Mouse (Mus musculus) megakaryocyte, adult 5-6 weeks (primary cell): Measurements from ENCODE around the gene Sh2d7. TPM values are rescaled to one million over a fixed set of nuclear protein-coding genes. Genes with fewer than 3 reads are reported as not detected.
A peak's percentile ranks its signal among the peaks of the same experiment; 100 is the strongest.

Source experiments
- ATAC-seq: 2 replicates; pipeline ENCODE4 v1.8.0; 2016; ENCODE audit warnings: mild to moderate bottlenecking, inconsistent platforms; ENCODE audit not compliant: poor library complexity, severe bottlenecking
- total RNA-seq, 2 experiments: library from RNA; stranded (forward) in 1 of 2; stranded (reverse) in 1 of 2; fragments of 153-499, 151-499 nt in 1 of 2; fragments of 221-1000, 200-1000 nt in 1 of 2; gene quantifications; 2 replicates each; pipeline versions ENCODE4 v1.2.3 to v1.2.4; 2015 to 2017

Sh2d7 gene
- not detected in 2 replicates for total RNA-seq (2015)
- not detected in 2 replicates for total RNA-seq (2017)

DNA sequence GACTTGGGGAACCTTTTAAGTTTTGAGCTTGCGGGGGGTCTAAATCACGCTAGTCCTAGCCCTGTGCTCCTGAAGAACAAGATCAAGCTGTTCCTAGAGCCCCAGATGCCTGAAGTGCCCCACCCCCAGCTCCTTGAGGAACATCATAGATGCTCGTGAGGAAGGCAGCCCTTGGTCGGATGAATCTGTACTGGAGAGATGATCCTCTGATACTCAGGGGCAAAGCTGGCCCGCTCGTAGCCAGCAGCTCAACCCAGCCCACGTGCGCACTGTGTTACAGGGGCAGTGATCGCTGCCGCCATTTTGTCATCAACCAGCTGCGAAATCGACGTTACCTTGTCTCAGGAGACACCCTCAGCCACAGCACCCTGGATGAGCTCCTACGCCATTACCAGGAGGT is at the start of gene Sh2d7:
Gene Sh2d7, plus strand, starts transcription at position 301 of the 400 bp plus-strand sequence.
- no peak for ATAC-seq

DNA sequence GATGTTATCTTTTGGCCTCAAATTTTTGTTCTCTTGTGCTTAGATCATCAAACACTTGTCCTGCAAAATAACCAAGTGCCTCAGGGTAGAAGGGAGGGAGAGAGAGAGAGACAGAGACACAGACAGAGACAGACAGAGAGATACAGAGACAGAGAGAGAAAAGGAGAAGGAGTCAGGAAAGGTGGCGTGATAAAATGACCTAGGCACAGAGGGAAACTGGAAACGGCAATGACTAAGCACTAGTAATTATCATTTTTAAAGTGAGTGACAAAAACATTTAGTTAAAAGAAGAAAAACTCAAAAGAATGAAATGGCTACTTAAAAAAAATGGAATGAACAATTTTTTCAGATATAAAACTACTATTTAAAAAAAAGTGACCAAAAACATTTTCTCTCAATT is 49.2 kb upstream of the Sh2d7 start:
- ATAC-seq, result no peak

DNA sequence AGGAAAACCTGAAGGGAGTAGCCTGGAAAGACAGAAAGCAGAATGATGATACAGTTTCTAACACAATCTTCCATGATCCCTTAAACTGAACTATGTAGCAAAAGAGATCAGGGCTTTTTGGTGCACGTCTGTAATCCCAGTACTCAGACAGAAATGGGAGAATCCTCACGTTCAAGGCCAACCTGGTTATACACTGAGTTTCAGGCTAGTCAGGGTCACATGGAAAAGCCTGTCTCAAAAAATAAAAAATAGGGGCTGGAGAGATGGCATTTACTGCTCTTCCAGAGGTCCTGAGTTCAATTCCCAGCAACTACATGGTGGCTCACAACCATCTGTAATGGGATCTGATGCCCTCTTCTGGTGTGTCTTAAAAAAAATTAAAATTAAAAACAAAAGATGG is 48.4 kb upstream of the Sh2d7 start:
- no peak for ATAC-seq

DNA sequence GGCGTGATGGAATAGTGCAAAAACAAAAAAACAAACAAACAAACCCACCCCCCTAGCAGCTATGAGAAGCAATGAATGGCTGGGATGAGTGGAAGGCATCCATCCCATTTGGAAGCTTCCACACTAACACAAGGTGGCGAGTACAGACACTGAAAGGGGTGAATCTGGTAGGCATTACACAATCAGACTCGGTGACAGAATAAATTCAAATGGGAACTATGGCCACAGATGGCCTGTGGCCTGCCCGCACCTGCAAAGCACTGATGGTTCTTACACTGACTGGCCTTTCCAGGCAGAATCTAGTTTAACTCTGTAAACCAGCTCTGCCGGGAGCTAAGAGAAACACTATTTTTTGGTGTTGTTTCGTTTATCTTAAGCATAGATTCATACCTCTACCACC is 39.5 kb upstream of the Sh2d7 start:
- ATAC-seq, result no peak

DNA sequence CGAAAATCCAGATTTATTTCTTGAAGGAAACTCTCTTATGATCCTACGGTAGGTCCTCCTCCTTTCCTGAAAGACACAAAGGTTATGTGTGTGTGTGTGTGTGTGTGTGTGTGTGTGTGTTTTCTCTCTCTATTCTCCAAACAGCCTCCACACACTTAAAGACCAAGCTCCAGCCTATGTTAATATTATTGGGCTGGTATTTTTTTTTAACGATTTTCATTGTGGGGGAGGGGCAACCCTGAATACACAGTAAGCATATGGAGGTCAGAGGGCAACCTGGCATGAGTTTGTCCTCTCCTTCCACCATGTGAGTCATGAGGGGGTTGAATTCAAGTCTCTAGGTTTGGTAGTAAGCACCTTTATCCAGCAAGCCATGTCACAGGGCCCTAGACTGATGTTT is 39.0 kb upstream of the Sh2d7 start:
- no peak for ATAC-seq

DNA sequence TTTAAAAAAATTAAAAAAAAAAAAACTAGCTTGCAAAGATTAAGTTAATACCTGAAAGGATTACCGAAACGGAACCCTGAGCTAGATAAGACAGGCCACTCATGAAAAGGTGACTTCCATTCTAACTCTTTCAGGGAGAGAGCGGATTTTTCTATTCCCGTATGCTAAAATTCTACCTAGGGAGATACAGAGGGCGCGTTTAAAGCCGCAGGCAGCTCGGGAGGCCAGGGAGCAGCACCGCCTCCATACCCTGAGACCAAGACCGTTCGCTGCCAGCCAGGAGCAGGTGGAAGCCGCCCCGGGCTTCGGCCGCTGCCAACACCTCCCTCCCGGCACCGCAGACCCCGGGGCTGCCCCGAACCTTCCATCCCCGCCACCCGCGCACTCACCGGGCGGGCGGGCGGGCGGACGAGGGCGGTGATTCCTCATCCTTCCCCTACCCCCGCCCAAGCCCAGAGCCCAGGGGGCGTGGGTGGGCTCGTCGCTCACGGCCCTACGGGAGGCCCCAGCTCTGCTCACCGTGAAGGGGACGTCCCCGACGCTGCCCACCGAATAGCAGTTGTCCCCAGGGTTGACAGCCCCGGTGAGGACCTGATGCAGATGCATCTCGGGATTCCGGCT is 37.8 kb upstream of the Sh2d7 start:
- peak; percentile 13 for ATAC-seq

DNA sequence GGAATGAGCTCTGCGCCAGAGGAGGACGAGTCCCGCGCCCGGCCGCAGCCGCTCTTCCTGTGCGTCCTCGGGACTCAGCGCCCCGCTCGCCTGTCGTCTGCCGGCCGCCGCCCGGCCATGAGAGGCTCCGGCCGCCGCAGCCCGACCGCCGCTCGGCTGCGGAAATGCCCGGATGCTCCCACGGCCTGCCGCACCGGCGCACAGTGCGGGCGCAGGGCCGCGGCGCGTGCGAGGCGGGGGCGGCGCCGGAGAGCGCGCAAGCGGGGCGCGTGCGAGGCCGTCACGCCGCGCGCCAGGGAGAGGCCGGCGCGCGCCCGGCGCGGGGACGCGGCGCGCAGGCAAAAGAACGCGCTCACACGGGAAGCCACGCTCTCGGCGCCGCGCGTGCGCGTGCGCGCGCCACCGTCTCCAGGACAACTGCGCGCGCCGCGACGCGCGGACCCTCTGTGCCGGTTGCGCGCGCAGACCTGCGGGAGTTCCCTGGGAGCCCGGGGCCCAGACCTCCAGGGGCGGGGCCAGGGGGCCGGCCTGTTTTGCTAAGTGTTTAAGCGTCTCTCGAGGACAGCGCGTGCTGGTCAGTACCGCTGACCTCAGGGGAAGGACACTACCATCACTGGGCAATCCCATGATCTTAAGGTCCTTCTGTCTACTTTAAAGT is 37.2 kb upstream of the Sh2d7 start, which contains the start of gene Dmxl2:
Gene Dmxl2, minus strand, starts transcription at position 174 of the 658 bp plus-strand sequence.
- peak; percentile 87 for ATAC-seq

DNA sequence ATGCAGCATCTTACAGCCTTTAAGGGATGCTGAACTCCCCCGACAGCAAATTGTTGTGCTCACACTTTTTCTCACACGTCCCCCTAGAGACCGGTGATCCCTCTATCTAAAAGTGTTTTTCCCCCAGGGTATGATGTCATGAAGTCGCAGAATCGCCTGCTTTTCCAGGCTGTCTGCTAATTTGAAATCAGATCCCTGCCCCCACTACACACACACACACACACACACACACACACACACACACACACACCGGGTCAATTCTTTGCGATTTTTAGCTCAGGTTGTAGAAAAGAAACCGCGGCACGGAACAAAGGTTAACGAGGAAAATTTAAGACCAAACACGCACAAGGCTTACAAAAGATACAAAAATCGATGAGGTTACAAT is 36.7 kb upstream of the Sh2d7 start:
- no peak for ATAC-seq

DNA sequence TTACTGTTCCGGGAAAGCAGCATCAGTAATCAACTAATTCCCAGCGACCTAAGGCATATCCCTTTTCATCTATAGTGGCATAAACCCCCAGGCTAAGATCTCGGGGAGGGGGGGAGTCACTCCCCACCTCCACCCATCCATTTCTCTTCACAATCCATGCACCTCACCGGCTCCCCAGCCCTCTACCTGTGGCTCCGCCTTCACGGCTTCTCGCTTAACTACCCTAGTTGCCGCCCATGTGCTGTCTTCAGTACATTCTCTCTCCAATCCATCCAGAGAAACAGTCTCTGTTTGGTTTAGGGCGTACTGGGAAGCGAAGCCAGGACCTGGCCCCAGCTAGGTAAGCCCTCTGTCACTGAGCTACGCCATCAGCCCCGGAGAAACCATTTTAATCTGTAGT is 35.9 kb upstream of the Sh2d7 start:
- ATAC-seq, result no peak

DNA sequence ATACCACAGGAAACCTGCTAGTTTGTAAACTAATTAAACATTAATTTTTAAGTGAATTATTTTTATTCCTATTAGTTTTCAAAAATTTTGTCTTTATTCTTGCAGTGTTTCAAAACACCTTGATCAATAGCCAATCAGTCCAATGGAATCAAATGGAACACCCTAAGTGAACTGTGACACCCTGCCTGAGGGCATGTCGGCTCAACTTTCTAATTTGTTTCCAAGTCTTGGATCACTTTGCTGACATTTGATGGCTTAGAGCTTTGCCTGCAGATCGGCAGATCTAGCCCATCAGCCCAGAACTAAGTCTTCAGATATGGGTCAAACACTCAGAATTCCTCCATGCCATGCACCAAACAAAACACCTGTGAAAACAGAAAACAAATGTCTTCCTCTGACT is 22.8 kb upstream of the Sh2d7 start:
- ATAC-seq, result no peak

DNA sequence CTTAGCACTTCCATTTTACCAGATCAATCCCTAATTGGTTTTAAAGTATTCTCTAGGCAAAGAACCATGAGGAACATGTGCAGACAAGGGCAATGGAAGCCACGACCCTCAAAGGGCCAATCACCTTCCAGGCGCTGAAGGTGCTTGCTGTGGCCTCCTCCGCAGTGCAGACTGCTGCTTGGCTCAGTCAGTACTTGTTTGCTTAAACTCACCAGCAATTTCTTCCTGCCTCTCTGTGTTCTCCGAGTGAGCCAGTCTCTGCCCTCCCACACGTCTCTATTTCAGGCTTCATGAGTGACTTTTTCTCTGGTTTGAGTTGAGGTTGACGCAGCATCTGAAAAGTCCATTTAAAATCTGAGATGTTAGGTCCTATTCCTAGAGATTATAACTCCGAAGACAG is 19.9 kb upstream of the Sh2d7 start:
- no peak for ATAC-seq

DNA sequence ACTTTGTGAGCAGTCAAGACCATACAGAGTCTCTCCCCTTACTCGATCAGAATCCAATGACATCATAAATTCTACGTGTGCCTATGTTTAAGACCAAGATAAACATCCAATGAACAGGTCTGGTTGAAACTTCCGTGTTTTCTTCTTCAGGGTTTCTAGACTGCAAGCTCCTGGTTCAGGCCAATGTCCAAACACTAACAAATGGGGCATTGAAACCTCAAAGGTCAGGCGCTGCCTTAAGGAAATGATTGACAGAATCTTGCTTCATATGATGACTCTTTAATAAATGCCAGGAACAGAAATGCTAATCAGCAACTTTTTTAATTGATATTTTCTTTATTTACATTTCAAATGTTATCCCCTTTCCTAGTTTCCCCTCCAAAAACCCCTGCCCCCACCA is 18.5 kb upstream of the Sh2d7 start:
- no peak for ATAC-seq

DNA sequence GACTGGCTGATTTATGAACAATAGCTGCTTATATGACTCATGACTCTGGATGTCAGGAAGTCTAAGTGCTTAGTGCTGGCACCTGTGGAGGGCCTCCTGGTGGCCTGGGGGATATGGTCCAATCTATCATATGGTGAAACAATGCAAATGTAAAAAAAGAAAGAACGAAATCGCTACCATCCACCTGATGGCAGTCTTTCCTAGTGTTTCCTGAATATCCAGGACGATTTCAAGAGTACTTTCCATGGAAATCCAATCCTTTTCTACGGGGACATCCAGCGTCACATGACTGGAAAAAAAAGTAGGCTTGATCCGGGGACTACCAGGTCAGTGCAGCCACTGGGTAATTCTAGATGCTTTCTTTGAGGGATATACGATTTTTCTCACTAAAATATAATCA is 11.1 kb upstream of the Sh2d7 start:
- no peak for ATAC-seq

DNA sequence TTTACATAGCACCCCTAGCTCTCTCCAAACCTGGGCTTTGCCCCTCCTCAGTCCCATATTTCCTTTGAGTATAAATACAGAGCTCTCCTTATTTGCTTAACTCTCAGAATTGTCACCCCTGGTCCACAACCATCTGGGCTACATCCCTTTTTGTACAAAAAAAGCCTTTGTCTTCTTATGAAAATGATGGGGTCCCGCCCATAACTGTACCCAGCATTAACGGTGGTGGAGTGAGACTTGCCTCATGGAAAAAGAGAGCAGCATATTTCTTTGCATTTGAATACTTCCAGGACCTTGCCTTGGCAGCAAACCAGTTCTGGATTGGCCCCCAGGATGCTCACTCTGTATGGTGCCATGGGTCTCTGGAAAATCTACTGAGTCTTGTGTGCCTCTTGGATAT is 8.8 kb upstream of the Sh2d7 start:
- ATAC-seq, result no peak

DNA sequence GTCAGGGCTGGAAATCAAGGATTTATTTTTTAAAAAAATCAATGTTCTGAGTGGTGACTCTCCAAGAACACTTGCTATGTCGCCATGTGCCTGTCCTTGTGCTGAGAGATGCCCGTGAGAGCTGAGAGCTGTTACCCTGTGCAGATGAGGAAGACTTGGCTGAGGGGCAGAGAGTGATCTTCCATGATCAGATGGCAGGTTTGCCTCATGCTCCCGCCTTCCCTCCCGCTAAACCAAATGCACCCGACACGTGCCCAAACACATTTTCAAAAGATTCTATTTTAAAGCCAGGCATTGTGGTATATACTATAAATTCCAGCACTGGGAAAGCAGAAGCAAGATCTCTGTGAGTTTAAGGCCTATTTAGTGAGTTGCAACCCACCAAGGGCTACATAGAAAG is 7.9 kb upstream of the Sh2d7 start:
- no peak for ATAC-seq

DNA sequence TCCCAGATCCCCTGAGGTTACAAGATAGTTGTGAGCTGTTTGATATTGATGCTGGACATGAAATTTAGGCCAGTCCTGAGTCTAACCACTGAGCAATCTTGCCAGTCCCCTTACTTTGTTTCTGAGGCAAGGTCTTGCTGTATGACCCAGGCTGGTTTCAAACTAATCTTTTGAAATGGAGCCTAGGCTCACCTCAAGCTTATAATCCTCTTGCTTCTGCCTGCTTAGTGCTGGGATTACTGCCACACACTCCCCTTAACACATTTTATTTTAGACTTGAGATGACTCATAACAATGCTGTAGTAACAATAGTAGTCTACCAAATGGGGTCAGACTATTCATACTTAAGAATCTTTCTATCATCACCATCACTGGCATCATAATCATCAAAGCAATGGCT is 7.4 kb upstream of the Sh2d7 start:
- no peak for ATAC-seq

DNA sequence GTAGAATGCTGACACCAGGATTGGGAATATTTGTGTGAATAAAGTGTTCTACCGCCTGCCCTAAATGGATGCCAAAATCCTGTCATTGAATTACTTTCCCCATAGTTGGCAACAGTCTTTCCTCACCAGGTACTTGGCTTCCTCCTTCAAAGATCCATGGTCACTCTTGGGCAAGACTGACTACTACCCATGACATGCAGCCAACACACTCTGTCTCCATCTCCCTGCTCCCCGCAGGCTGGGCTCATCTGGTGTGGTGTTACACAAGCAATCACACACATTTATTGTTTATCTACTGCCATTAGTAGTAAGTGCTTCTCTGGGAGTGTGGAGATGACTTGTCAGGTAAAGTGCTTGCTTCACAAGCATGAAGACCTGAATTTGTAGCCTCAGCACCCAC is 5.9 kb upstream of the Sh2d7 start:
- peak; percentile 79 for ATAC-seq

DNA sequence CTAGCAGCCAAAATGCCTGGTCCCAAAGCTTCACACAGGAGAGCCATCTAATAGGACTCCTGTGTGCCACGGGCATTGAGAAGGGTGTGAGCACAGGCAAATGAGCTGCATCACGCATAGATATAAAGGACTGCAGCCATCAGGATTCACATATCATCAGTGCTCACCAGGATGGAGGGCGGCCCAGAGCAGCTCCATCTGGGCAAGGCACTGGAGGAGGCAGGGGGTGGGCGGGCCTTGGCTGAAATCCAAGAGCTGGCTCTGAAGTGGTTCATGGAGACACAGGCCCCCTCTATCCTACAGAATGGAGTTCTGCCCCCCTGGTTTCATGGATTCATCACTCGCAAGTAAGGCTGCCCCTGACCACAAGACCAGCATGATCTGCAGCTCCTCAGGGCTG is 4.8 kb upstream of the Sh2d7 start:
- ATAC-seq, result no peak

DNA sequence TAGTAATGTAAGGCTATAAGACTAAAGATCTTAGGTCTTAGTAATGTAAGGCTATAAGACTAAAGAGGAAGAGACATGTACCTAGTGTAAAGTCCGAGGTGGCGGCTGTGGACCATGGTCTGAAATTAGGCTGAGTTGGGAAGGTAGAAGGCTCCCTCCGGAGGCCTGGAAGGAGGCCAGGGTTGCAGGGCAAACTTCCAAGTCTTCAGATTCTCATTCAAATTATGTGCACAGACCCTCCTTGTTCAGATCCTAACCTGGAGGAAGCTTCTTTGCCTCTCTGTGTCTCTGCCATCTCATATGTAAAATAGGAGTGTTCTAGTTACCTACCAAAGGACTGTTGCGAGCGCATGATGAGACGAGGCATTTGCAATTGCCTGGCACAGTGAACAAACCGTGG is 2.5 kb upstream of the Sh2d7 start:
- ATAC-seq, result no peak

DNA sequence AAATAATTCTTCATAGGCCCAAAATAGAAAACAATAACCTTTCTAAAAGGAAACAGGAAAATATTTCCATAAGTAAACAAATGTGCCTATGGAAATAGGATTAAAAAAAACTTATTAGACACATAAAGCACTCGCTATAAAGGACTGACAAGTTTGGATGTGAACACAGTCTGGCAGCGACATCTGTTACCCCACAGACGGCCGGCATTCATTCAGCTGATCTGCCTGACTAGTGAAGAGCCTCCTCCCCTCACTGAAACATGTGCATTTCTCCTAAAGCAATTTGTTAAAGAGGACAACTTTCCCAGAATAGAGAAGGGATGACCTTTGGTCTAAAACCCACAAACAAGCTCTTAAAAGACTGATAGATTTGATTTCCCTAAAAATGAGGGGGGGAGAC is 1.8 kb upstream of the Sh2d7 start:
- no peak for ATAC-seq

DNA sequence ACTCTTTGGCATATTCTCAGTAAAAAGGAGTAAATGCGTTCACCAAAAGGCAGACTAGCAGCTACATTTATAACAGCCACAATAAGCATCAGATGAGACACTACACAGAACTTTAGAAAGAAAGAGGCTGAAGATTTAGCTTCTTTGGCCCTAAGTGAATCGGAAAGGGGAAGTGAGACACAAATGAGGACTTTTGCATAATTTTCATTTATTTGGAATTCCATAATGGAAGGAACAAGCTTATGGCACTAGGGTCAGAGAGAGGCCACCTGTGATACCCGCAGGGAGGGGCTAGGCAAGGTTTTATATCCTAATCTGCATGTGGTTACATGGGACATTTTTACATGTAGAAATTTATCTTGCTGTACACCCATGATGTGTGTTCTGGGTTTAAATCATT is 1.3 kb upstream of the Sh2d7 start:
- 0 out of 2 replicates have a peak, but pooled peaks have one; percentile 10 for ATAC-seq

DNA sequence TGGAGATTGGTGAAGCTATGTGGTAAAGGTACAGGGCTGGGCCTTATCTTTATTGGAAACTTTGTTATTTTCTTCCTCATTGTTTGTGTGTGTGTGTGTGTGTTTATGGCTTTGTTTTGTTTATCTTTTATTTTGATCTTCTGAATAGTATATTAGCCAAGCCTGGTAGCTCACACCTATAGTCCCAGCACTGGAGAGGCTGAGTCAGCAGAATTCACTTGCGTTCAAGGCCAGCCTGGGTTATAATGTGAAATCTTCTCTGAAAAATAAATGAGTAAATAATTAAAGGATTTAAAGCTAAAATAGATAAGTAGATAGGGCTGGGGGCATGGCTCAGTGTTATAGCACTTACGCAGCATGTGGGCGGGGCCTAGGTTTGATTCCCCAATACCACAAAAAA is 540 bp upstream of the Sh2d7 start:
- ATAC-seq, result no peak

DNA sequence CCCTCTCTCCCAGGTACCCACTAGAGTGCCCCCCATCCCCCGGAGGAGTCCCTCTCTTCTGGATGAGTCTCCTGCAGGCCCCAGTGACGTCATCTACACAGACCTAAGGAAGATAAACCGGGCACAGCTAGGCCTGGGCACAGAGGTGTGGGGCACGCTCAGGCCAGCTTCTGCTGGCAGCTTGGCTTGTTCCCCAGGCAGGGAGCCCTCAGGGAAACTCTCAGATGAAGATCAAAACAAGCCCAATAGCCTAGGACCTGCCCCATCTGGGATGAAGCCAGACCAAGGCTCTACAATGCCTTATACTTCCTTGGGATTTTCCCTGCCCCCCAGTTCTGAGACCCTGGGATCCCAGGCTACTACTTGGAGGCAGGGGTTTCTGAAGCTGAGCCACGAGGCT is 2.0 kb downstream of the Sh2d7 start:
- no peak for ATAC-seq
